Mouse (Mus musculus) liver, embryonic 14.5 days (tissue): ENCODE measurements around the gene Gm26661.

Source experiments
- CTCF ChIP-seq: IDR thresholded peaks from 2 replicates; pipeline ENCODE4 v1.5.1; 2016; ENCODE audit warnings: antibody characterized with exemption, low read depth, control low read depth
- EP300 ChIP-seq: IDR thresholded peaks from 2 replicates; pipeline ENCODE4 v1.6.1; 2016; ENCODE audit warnings: antibody characterized with exemption, low read depth

GRCm38 (mm10) chr14:7803874-7804557, 12.6 kb downstream of the Gm26661 start:
- TF ChIP-seq EP300 = no peak
- TF ChIP-seq CTCF = no peak
